Mouse (Mus musculus): Measurements from ENCODE around the gene Rex1bd.
A peak's percentile ranks its signal among the peaks of the same experiment; 100 is the strongest.
"Not testable (repeated sequence)": the region's sequence is repeated elsewhere in the genome, so short reads cannot be mapped to it uniquely, and the experiment has no call there.

Rex1bd gene

GRCm38 (mm10) chr8:70528182-70528797 is 21.7 kb upstream of the Rex1bd start:
- DNase-seq, result no peak

- DNase-seq, result peak; percentile 96 to 99
Measured at GRCm38 (mm10) chr8:70527512-70528181, 21.1 kb upstream of the Rex1bd start, which contains the start of the genes Fkbp8 and Kxd1. Fkbp8 (plus strand) TSS chr8:70527724. Kxd1 (minus strand) TSS chr8:70527956.

GRCm38 (mm10) chr8:70527111-70527511 is 20.6 kb upstream of the Rex1bd start:
- DNase-seq, result no peak

- peak; percentile 95 to 96 for DNase-seq
Measured at GRCm38 (mm10) chr8:70522592-70523403, 16.2 kb upstream of the Rex1bd start.

- DNase-seq, result no peak
Measured at GRCm38 (mm10) chr8:70519606-70520005, 13.1 kb upstream of the Rex1bd start.

GRCm38 (mm10) chr8:70519043-70519442 is 12.5 kb upstream of the Rex1bd start:
- no peak for DNase-seq

GRCm38 (mm10) chr8:70517940-70518643 is 11.5 kb upstream of the Rex1bd start:
- DNase-seq, result no peak

- DNase-seq, result no peak
Measured at GRCm38 (mm10) chr8:70513441-70513840, 6.9 kb upstream of the Rex1bd start.

GRCm38 (mm10) chr8:70512253-70512903 is 5.8 kb upstream of the Rex1bd start:
- DNase-seq, result no peak

- no peak for DNase-seq
Measured at GRCm38 (mm10) chr8:70511770-70512169, 5.2 kb upstream of the Rex1bd start.

GRCm38 (mm10) chr8:70511174-70511573 is 4.6 kb upstream of the Rex1bd start:
- not testable (repeated sequence) for DNase-seq

- DNase-seq, result peak; percentile 96 to 98
Measured at GRCm38 (mm10) chr8:70510228-70510915, 3.8 kb upstream of the Rex1bd start, which contains the start of gene Uba52. Uba52 (minus strand) TSS chr8:70510801.

- no peak for DNase-seq
Measured at GRCm38 (mm10) chr8:70509281-70509952, 2.9 kb upstream of the Rex1bd start.

- DNase-seq, result no peak
Measured at GRCm38 (mm10) chr8:70507027-70507393, 458 bp upstream of the Rex1bd start.

GRCm38 (mm10) chr8:70505698-70506327 is 739 bp downstream of the Rex1bd start:
- no peak for DNase-seq

- peak; percentile 86 to 90 for DNase-seq
Measured at GRCm38 (mm10) chr8:70504851-70505250, 1.7 kb downstream of the Rex1bd start.

- peak; percentile 41 to 66 for DNase-seq
Measured at GRCm38 (mm10) chr8:70504291-70504716, 2.2 kb downstream of the Rex1bd start.

- peak; percentile 73 to 85 for DNase-seq
Measured at GRCm38 (mm10) chr8:70503062-70503750, 3.3 kb downstream of the Rex1bd start.

GRCm38 (mm10) chr8:70502540-70502939 is 4.0 kb downstream of the Rex1bd start:
- no peak for DNase-seq

All from cerebellum, adult 18-20 months (tissue).